Mouse (Mus musculus) neural tube, embryonic 11.5 days (tissue): Measurements from ENCODE around the gene Slc37a1. TPM values are rescaled to one million over a fixed set of nuclear protein-coding genes. Genes with fewer than 3 reads are reported as not detected.

Experiments
- ATAC-seq: fragments of 200-750 bp; cut with Nextera tagmentation; 2 replicates; pipeline ENCODE4 v1.8.0; 2017; ENCODE audit warnings: moderate number of reproducible peaks, mild to moderate bottlenecking, moderate TSS enrichment, moderate library complexity; ENCODE audit not compliant: insufficient read depth, low FRiP score, low TSS enrichment
- DNase-seq: peaks from one replicate; pipeline ENCODE4 v3.0.0-alpha.2; 2015; ENCODE audit warnings: low spot score
- H3K27ac ChIP-seq: fragments of 300-500 bp; sonication (generic); 2 replicates; pipeline ENCODE4 v1.5.1; 2014; ENCODE audit warnings: low read depth, mild to moderate bottlenecking, low read length
- H3K27me3 ChIP-seq: fragments of 300-500 bp; sonication (generic); 2 replicates; pipeline ENCODE4 v1.6.1; 2014; ENCODE audit warnings: mild to moderate bottlenecking, low read length, mixed read lengths; ENCODE audit not compliant: control insufficient read depth, insufficient read depth
- H3K36me3 ChIP-seq: fragments of 300-500 bp; sonication (generic); 2 replicates; pipeline ENCODE4 v1.6.1; 2014; ENCODE audit warnings: mild to moderate bottlenecking, low read length, moderate library complexity, mixed read lengths; ENCODE audit not compliant: control insufficient read depth, insufficient read depth
- H3K4me1 ChIP-seq: fragments of 300-500 bp; sonication (generic); 2 replicates; pipeline ENCODE4 v1.6.1; 2014; ENCODE audit warnings: low read length, mixed read lengths; ENCODE audit not compliant: control insufficient read depth, insufficient read depth
- H3K4me2 ChIP-seq: fragments of 300-500 bp; sonication (generic); 2 replicates; pipeline ENCODE4 v1.6.1; 2014; ENCODE audit warnings: low read depth, mild to moderate bottlenecking, moderate library complexity
- H3K4me3 ChIP-seq: fragments of 300-500 bp; sonication (generic); 2 replicates; pipeline ENCODE4 v1.5.1; 2014; ENCODE audit warnings: low read depth, low read length
- H3K9ac ChIP-seq: fragments of 300-500 bp; sonication (generic); 2 replicates; pipeline ENCODE4 v1.6.1; 2014; ENCODE audit warnings: mild to moderate bottlenecking, low read length
- H3K9me3 ChIP-seq: fragments of 300-500 bp; sonication (generic); 2 replicates; pipeline ENCODE4 v1.6.1; 2016; ENCODE audit warnings: low read length; ENCODE audit not compliant: control insufficient read depth
- WGBS: fragments of 180-500 bp; shearing (Covaris S2); extraction: QIAGEN DNeasy Blood & Tissue Kit; methylation state at CpG from one replicate; pipeline ENCODE4 v1.1.7; 2014; 5-methylcytosine and 5-hydroxymethylcytosine counted together
- polyA plus RNA-seq: library from polyadenylated mRNA; unstranded; fragments of >200 nt; fragmentation: Nextera tagmentation; extraction: Ambion mirVana; gene quantifications from 2 replicates; pipeline ENCODE4 v1.2.1, GENCODE M21; 2014

Slc37a1 gene
- polyA plus RNA-seq = 11.2 and 13.9 TPM in 2 replicates

- Histone ChIP-seq H3K36me3 (no peaks in the 10 kb centered on the region), H3K9ac (no peak within 1 kb of the TSS), H3K9me3 (no peaks in the 10 kb centered on the region), H3K4me2 (no peak within 1 kb of the TSS), H3K4me3 (no peak within 1 kb of the TSS), H3K4me1 (no peaks in the 10 kb centered on the region; the same call in 1 of the 2 replicates), H3K27me3 (no peaks in the 10 kb centered on the region), H3K27ac (no peak within 1 kb of the TSS)
- WGBS = 94% methylated on average over 1 of the region's 1 CpGs
- DNase-seq = no peak
- no peak for ATAC-seq
Observed at GRCm38 (mm10) chr17:31286492-31286891, at the start of gene Slc37a1. Gene Slc37a1 (plus strand): TSS chr17:31286792.

GRCm38 (mm10) chr17:31238234-31239020 lies 48.2 kb upstream of the Slc37a1 start:
- Histone ChIP-seq H3K9me3 (no peaks in the 10 kb centered on the region), H3K27ac (no peak overlapping the region), H3K4me3 (no peak overlapping the region), H3K36me3 (no peaks in the 10 kb centered on the region), H3K9ac (no peak overlapping the region), H3K4me2 (no peak overlapping the region), H3K4me1 (no peaks in the 10 kb centered on the region), H3K27me3 (no peaks in the 10 kb centered on the region)
- no peak for ATAC-seq
- no peak for DNase-seq
- 82% methylated on average over 7 of the region's 7 CpGs for WGBS

DNA sequence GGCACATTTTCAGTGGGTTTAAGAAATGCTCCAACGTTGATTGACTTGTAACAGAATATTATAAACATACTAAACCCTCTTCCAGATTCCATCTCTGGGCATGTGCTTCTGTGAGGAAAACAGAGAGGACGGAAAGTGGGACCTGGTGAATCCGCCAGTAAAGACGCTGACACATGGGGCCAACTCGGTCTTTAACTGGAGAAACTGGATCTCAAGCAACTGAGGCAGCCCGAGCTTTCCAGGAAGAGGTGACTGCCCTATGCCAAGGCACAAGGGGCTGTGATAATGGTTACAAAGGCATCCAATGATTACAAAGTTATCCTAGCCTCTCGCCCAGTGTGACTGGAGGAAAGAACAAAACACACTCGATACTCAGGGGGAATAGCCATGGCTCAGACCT lies 45.4 kb upstream of the Slc37a1 start:
- WGBS = 85% methylated on average over 8 of the region's 8 CpGs
- no peak for ATAC-seq
- DNase-seq = no peak
- Histone ChIP-seq H3K4me3 (no peak overlapping the region), H3K36me3 (no peaks in the 10 kb centered on the region), H3K9me3 (no peaks in the 10 kb centered on the region), H3K4me1 (no peaks in the 10 kb centered on the region), H3K27ac (no peak overlapping the region), H3K4me2 (no peak overlapping the region), H3K9ac (no peak overlapping the region), H3K27me3 (no peaks in the 10 kb centered on the region)

DNA sequence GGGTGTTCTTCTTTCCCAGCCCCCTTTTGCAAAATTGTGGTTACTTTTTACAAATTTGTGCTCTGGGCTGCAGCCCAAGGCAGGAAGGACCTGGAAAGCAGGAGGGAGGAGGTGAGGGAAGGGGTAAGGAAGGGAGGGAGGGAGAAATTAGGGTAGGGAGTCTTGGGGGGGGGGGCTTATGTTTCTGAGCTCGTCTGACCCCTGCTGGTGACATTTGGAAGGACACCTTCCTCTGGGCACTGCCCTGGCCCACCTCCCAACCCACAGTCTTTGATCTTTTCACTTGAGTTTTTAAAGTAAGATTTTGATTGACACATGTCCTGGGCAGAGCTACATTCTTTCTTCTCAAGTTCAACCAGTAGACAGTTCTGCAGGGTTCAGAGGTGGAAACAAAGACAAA lies 43.8 kb upstream of the Slc37a1 start:
- H3K4me2 ChIP-seq = no peak overlapping the region
- H3K27me3 ChIP-seq = no peaks in the 10 kb centered on the region
- H3K9me3 ChIP-seq = no peaks in the 10 kb centered on the region
- H3K36me3 ChIP-seq = no peaks in the 10 kb centered on the region
- ATAC-seq (no peak), DNase-seq (no peak)
- no peak overlapping the region for H3K9ac ChIP-seq
- no peak overlapping the region for H3K27ac ChIP-seq
- H3K4me1 ChIP-seq = no peaks in the 10 kb centered on the region
- 0% methylated on average over 1 of the region's 1 CpGs for WGBS
- no peak overlapping the region for H3K4me3 ChIP-seq

- Histone ChIP-seq H3K9me3 (no peaks in the 10 kb centered on the region), H3K4me3 (no peak overlapping the region), H3K36me3 (no peaks in the 10 kb centered on the region), H3K4me1 (no peaks in the 10 kb centered on the region), H3K27ac (no peak overlapping the region), H3K9ac (no peak overlapping the region), H3K27me3 (no peaks in the 10 kb centered on the region), H3K4me2 (no peak overlapping the region)
- DNase-seq = no peak
- no peak for ATAC-seq
- 77% methylated on average over 5 of the region's 5 CpGs for WGBS
Observed at GRCm38 (mm10) chr17:31245321-31245720, 41.3 kb upstream of the Slc37a1 start.

- WGBS = 32% methylated on average over 5 of the region's 5 CpGs
- no peaks in the 10 kb centered on the region for H3K27me3 ChIP-seq
- no peak overlapping the region for H3K4me2 ChIP-seq
- H3K4me1 ChIP-seq = no peaks in the 10 kb centered on the region
- DNase-seq (no peak), ATAC-seq (no peak)
- no peak overlapping the region for H3K9ac ChIP-seq
- H3K27ac ChIP-seq = no peak overlapping the region
- H3K4me3 ChIP-seq = no peak overlapping the region
- no peaks in the 10 kb centered on the region for H3K36me3 ChIP-seq
- no peaks in the 10 kb centered on the region for H3K9me3 ChIP-seq
Observed at GRCm38 (mm10) chr17:31247144-31247543, 39.4 kb upstream of the Slc37a1 start.

DNA sequence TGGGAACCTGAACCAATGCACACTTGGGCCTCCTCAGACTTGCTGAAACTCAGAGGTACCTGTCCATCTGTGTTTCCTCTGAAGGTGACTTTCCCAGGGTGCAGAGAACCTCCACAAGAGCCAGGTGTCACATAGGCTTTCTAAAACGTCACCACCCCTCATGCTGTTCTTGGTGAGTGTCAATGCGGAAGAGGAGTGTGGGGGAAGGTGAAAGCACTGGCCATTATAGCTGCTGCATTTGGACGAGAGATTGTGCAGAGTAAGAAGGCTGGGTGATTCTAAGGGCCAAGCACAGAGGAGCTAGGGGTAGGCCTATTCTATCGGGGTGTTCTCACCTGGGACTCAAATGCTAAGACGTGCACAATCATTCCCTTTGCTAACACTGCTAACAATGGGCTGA lies 32.6 kb upstream of the Slc37a1 start:
- Histone ChIP-seq H3K27ac (no peak overlapping the region), H3K9me3 (no peaks in the 10 kb centered on the region), H3K9ac (no peak overlapping the region), H3K4me3 (no peak overlapping the region), H3K36me3 (no peaks in the 10 kb centered on the region), H3K4me1 (no peaks in the 10 kb centered on the region), H3K27me3 (no peaks in the 10 kb centered on the region), H3K4me2 (no peak overlapping the region)
- WGBS = 68% methylated on average over 5 of the region's 5 CpGs
- no peak for DNase-seq
- ATAC-seq = no peak

- no peak overlapping the region for H3K9ac ChIP-seq
- no peaks in the 10 kb centered on the region for H3K36me3 ChIP-seq
- H3K27ac ChIP-seq = no peak overlapping the region
- no peak overlapping the region for H3K4me3 ChIP-seq
- H3K27me3 ChIP-seq = no peaks in the 10 kb centered on the region
- no peak overlapping the region for H3K4me2 ChIP-seq
- DNase-seq (peak; percentile 73), ATAC-seq (peak; percentile 45; the same call in 1 of the 2 replicates)
- WGBS = 11% methylated on average over 9 of the region's 9 CpGs
- H3K9me3 ChIP-seq = no peaks in the 10 kb centered on the region
- no peaks in the 10 kb centered on the region for H3K4me1 ChIP-seq
Observed at GRCm38 (mm10) chr17:31254463-31254931, 32.1 kb upstream of the Slc37a1 start.

DNA sequence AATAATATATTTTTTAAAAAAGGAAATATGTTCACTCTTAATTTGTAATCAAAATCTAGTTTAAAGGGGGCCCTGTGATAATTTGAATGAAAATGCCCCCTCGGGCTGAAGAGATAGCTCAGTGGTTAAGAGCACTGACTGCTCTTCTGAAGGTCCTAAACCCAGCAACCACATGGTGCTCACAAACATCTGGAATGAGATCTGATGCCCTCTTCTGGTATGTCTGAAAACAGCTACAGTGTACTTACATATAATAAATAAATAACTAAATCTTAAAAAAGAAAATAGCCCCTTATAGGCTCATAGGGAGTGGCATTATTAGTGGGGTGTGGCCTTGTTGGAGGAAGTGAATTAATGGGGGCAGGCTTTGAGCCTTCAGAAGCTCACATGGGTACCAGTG lies 29.4 kb upstream of the Slc37a1 start:
- H3K9ac ChIP-seq = no peak overlapping the region
- WGBS = 88% methylated on average over 1 of the region's 1 CpGs
- no peak overlapping the region for H3K4me2 ChIP-seq
- H3K27ac ChIP-seq = no peak overlapping the region
- H3K27me3 ChIP-seq = no peaks in the 10 kb centered on the region
- H3K4me3 ChIP-seq = no peak overlapping the region
- DNase-seq (no peak), ATAC-seq (no peak)
- H3K9me3 ChIP-seq = no peaks in the 10 kb centered on the region
- no peaks in the 10 kb centered on the region for H3K36me3 ChIP-seq
- H3K4me1 ChIP-seq = no peaks in the 10 kb centered on the region
